Mouse (Mus musculus): ENCODE measurements around the gene Marf1. TPM values are rescaled to one million over a fixed set of nuclear protein-coding genes. Genes with fewer than 3 reads are reported as not detected.

Gene Marf1
- polyA plus RNA-seq, 1 experiment from 2014 or later: 17.3 TPM

GRCm38 (mm10) chr16:14139106-14139505, 24.0 kb downstream of the Marf1 start:
- Histone ChIP-seq H3K36me3 (ENCODE audit: insufficient read depth) (peaks cover 91% of the 10 kb centered on the region), H3K9me3 (ENCODE audit: low read depth, low read length) (no peaks in the 10 kb centered on the region), H3K4me2 (no peak overlapping the region), H3K4me1 (ENCODE audit: insufficient read depth) (no peaks in the 10 kb centered on the region), H3K27ac (ENCODE audit: low read depth) (no peak overlapping the region), H3K4me3 (ENCODE audit: low read depth, low read length) (no peak overlapping the region), H3K9ac (no peak overlapping the region), H3K27me3 (ENCODE audit: insufficient read depth, low read length) (no peaks in the 10 kb centered on the region)
- ATAC-seq (ENCODE audit: insufficient read depth) (no peak), DNase-seq (no peak)
- TF ChIP-seq CTCF (IDR thresholded peaks at IDR 0.05; ENCODE audit: low read depth): no peak

- Histone ChIP-seq H3K9me3 (ENCODE audit: low read depth, low read length) (no peaks in the 10 kb centered on the region), H3K36me3 (ENCODE audit: insufficient read depth) (peaks cover 87% of the 10 kb centered on the region), H3K4me3 (ENCODE audit: low read depth, low read length) (no peak overlapping the region), H3K4me2 (no peak overlapping the region), H3K27me3 (ENCODE audit: insufficient read depth, low read length) (no peaks in the 10 kb centered on the region), H3K27ac (ENCODE audit: low read depth) (no peak overlapping the region), H3K9ac (no peak overlapping the region), H3K4me1 (ENCODE audit: insufficient read depth) (no peaks in the 10 kb centered on the region)
- ATAC-seq (ENCODE audit: insufficient read depth) (no peak), DNase-seq (no peak)
- 94% methylated on average over 1 of the region's 1 CpGs for WGBS
- no peak for TF ChIP-seq CTCF (IDR thresholded peaks at IDR 0.05; ENCODE audit: low read depth)
Observed at GRCm38 (mm10) chr16:14137976-14138561, 25.1 kb downstream of the Marf1 start.

DNA sequence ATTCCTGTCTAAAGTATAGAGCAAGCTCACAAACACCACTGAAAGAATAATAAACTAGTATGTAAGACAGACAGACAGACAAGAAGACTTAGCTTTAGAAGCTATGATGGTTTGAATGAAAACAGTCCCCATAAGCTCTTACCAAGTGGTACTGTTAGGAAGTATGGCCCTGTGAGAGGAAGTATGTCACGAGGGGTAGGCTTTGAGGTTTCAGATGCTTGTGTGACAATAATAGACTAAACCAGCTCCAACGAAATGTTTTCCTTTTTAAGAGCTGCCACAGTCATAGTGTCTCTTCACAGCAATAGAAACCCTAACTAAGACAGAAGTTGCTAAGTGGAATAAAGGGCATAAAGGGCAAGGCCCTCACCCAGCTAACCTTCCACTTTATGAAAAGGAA, 28.1 kb downstream of the Marf1 start:
- DNase-seq (no peak), ATAC-seq (ENCODE audit: insufficient read depth) (no peak)
- Histone ChIP-seq H3K9ac (no peak overlapping the region), H3K36me3 (ENCODE audit: insufficient read depth) (peaks cover 86% of the 10 kb centered on the region), H3K27ac (ENCODE audit: low read depth) (no peak overlapping the region), H3K4me3 (ENCODE audit: low read depth, low read length) (no peak overlapping the region), H3K4me1 (ENCODE audit: insufficient read depth) (no peaks in the 10 kb centered on the region), H3K27me3 (ENCODE audit: insufficient read depth, low read length) (no peaks in the 10 kb centered on the region), H3K4me2 (no peak overlapping the region), H3K9me3 (ENCODE audit: low read depth, low read length) (no peaks in the 10 kb centered on the region)
- TF ChIP-seq CTCF (IDR thresholded peaks at IDR 0.05; ENCODE audit: low read depth): no peak
- WGBS: 91% methylated on average over 2 of the region's 2 CpGs

GRCm38 (mm10) chr16:14131838-14132237, 31.3 kb downstream of the Marf1 start:
- WGBS: 86% methylated on average over 5 of the region's 5 CpGs
- no peak for TF ChIP-seq CTCF (IDR thresholded peaks at IDR 0.05; ENCODE audit: low read depth)
- ATAC-seq (ENCODE audit: insufficient read depth) (no peak), DNase-seq (no peak)
- Histone ChIP-seq H3K4me2 (no peak overlapping the region), H3K4me1 (ENCODE audit: insufficient read depth) (no peaks in the 10 kb centered on the region), H3K27me3 (ENCODE audit: insufficient read depth, low read length) (no peaks in the 10 kb centered on the region), H3K9ac (no peak overlapping the region), H3K4me3 (ENCODE audit: low read depth, low read length) (no peak overlapping the region), H3K36me3 (ENCODE audit: insufficient read depth) (peaks cover 89% of the 10 kb centered on the region), H3K27ac (ENCODE audit: low read depth) (no peak overlapping the region), H3K9me3 (ENCODE audit: low read depth, low read length) (no peaks in the 10 kb centered on the region)

DNA sequence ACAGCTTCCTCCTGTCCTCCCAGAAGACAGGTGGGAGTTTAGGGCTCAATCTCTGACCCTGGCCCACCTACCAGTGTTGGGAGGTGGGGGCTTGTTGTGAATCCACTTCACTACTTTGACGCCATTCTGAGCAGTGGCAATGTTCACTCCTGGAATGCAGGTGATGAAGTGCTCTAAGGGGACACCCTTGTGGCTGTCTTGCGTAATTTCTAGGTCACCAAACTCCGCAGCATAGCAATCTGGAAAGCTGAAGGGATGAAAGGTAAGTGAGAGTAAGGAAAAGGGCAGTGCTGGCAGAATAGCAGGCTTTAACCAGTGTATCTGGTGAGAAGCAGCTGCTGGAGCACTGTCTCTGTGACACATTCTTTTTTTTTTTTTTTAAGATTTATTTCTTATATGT, 31.8 kb downstream of the Marf1 start:
- H3K27me3 ChIP-seq (ENCODE audit: insufficient read depth, low read length): no peaks in the 10 kb centered on the region
- H3K4me1 ChIP-seq (ENCODE audit: insufficient read depth): no peaks in the 10 kb centered on the region
- ATAC-seq (ENCODE audit: insufficient read depth) (no peak), DNase-seq (no peak)
- no peak overlapping the region for H3K4me3 ChIP-seq (ENCODE audit: low read depth, low read length)
- peaks cover 88% of the 10 kb centered on the region for H3K36me3 ChIP-seq (ENCODE audit: insufficient read depth)
- no peak overlapping the region for H3K27ac ChIP-seq (ENCODE audit: low read depth)
- H3K4me2 ChIP-seq: no peak overlapping the region
- WGBS: 81% methylated on average over 3 of the region's 3 CpGs
- H3K9ac ChIP-seq: no peak overlapping the region
- H3K9me3 ChIP-seq (ENCODE audit: low read depth, low read length): no peaks in the 10 kb centered on the region
- TF ChIP-seq CTCF (IDR thresholded peaks at IDR 0.05; ENCODE audit: low read depth): no peak

DNA sequence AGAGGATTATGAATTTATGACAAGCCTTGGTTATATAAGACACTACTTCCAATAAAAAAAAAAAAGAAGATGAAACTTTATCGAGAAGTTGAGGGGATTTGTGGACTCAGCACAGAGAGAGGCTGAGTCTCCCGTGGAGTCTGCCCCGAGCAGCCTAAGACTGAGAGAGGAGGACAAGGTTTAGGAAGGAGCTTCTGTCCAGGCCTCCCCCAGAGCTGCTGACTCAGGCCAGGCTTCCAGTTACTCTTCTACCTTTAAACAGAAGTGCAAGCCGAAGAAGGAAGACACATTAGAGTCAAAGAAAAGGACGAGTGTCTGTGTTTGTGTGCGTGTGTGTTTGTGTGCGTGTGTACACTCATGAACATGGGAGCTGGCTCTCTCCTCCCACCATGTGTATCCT, 32.4 kb downstream of the Marf1 start:
- H3K27ac ChIP-seq (ENCODE audit: low read depth): no peak overlapping the region
- 90% methylated on average over 7 of the region's 7 CpGs for WGBS
- H3K4me3 ChIP-seq (ENCODE audit: low read depth, low read length): no peak overlapping the region
- no peak overlapping the region for H3K4me2 ChIP-seq
- no peak overlapping the region for H3K9ac ChIP-seq
- TF ChIP-seq CTCF (IDR thresholded peaks at IDR 0.05; ENCODE audit: low read depth): no peak
- H3K27me3 ChIP-seq (ENCODE audit: insufficient read depth, low read length): no peaks in the 10 kb centered on the region
- no peaks in the 10 kb centered on the region for H3K9me3 ChIP-seq (ENCODE audit: low read depth, low read length)
- ATAC-seq (ENCODE audit: insufficient read depth) (no peak), DNase-seq (no peak)
- no peaks in the 10 kb centered on the region for H3K4me1 ChIP-seq (ENCODE audit: insufficient read depth)
- H3K36me3 ChIP-seq (ENCODE audit: insufficient read depth): peaks cover 88% of the 10 kb centered on the region

DNA sequence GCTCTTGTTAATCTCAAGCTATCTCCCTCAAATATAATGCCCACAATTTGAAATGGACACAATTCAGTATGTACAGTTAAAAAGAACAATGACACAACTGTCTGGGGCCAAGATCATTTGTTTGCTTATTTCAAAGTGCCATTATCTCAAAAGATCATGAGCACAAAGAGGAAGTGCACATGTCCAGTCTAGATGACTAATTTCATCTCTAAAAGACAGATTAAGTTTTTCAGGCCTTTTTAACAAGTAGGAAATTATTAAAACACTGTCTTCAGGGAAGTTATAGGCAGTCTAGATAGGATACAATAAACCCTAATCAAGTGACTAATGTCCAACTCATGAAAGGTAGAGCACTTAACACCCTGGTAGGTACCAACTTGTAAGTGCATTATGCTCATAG, 34.2 kb downstream of the Marf1 start:
- Histone ChIP-seq H3K9me3 (ENCODE audit: low read depth, low read length) (no peaks in the 10 kb centered on the region), H3K4me1 (ENCODE audit: insufficient read depth) (no peaks in the 10 kb centered on the region), H3K36me3 (ENCODE audit: insufficient read depth) (peaks cover 90% of the 10 kb centered on the region), H3K9ac (no peak overlapping the region), H3K4me2 (no peak overlapping the region), H3K27me3 (ENCODE audit: insufficient read depth, low read length) (no peaks in the 10 kb centered on the region), H3K4me3 (ENCODE audit: low read depth, low read length) (no peak overlapping the region), H3K27ac (ENCODE audit: low read depth) (no peak overlapping the region)
- no peak for DNase-seq
- ATAC-seq (ENCODE audit: insufficient read depth): no peak
- no peak for TF ChIP-seq CTCF (IDR thresholded peaks at IDR 0.05; ENCODE audit: low read depth)

- Histone ChIP-seq H3K9me3 (ENCODE audit: low read depth, low read length) (no peaks in the 10 kb centered on the region), H3K27ac (ENCODE audit: low read depth) (no peak overlapping the region), H3K4me3 (ENCODE audit: low read depth, low read length) (no peak overlapping the region), H3K27me3 (ENCODE audit: insufficient read depth, low read length) (no peaks in the 10 kb centered on the region), H3K4me2 (no peak overlapping the region), H3K36me3 (ENCODE audit: insufficient read depth) (peaks cover 94% of the 10 kb centered on the region), H3K9ac (no peak overlapping the region), H3K4me1 (ENCODE audit: insufficient read depth) (no peaks in the 10 kb centered on the region)
- DNase-seq (no peak), ATAC-seq (ENCODE audit: insufficient read depth) (no peak)
- WGBS: 88% methylated on average over 1 of the region's 1 CpGs
- no peak for TF ChIP-seq CTCF (IDR thresholded peaks at IDR 0.05; ENCODE audit: low read depth)
Observed at GRCm38 (mm10) chr16:14125253-14125652, 37.9 kb downstream of the Marf1 start.
